Mouse (Mus musculus) MEL (cell line): ENCODE results near the gene Rarb.

Experiments used
- CTCF ChIP-seq, 3 experiments: IDR thresholded peaks in 2 of 3; conservative IDR thresholded peaks in 1 of 3; 2 replicates each; pipeline ENCODE4 v1.5.1; 2011 to 2012; ENCODE audit warnings: low read length in 3 of 3, low read depth in 2 of 3, mild to moderate bottlenecking in 2 of 3, improper control_type of control experiment in 1 of 3, inconsistent platforms in 1 of 3, mixed read lengths in 1 of 3, moderate library complexity in 1 of 3; ENCODE audit not compliant: control insufficient read depth in 1 of 3, insufficient read depth in 1 of 3, poor library complexity in 1 of 3, severe bottlenecking in 1 of 3
- ELF1 ChIP-seq: IDR thresholded peaks from 2 replicates; pipeline ENCODE4 v1.6.1; 2014; ENCODE audit warnings: low read depth, mild to moderate bottlenecking, inconsistent platforms, low read length, improper control_type of control experiment, moderate library complexity
- EP300 ChIP-seq, 2 experiments: IDR thresholded peaks; 2 replicates each; pipeline ENCODE4 v1.6.1; 2011; ENCODE audit warnings: improper control_type of control experiment in 2 of 2, low read length in 2 of 2, low read depth in 1 of 2, mild to moderate bottlenecking in 1 of 2
- POLR2A ChIP-seq, 2 experiments: IDR thresholded peaks; 2 replicates each; pipeline ENCODE4 v1.6.1; 2011 to 2012; ENCODE audit warnings: low read length in 2 of 2, mild to moderate bottlenecking in 2 of 2, control low read depth in 1 of 2, improper control_type of control experiment in 1 of 2, low read depth in 1 of 2, moderate library complexity in 1 of 2; ENCODE audit not compliant: control insufficient read depth in 1 of 2, insufficient read depth in 1 of 2, poor library complexity in 1 of 2
- ZKSCAN1 ChIP-seq: IDR thresholded peaks from 2 replicates; pipeline ENCODE4 v1.6.1; 2012; ENCODE audit warnings: low read depth, mild to moderate bottlenecking, inconsistent platforms, low read length, improper control_type of control experiment, moderate library complexity
- ZNF384 ChIP-seq: IDR thresholded peaks from 2 replicates; pipeline ENCODE4 v1.6.1; 2012; ENCODE audit warnings: low read depth, mild to moderate bottlenecking, inconsistent platforms, low read length, improper control_type of control experiment

- TF ChIP-seq ZKSCAN1, result no peak
- TF ChIP-seq ELF1, result no peak
- no peak for TF ChIP-seq POLR2A (IDR thresholded peaks at IDR 0.05; ENCODE audit: control insufficient read depth in 1 of 2, insufficient read depth in 1 of 2, low read depth in 1 of 2, low read length in 2 of 2, poor library complexity in 1 of 2)
- TF ChIP-seq CTCF (IDR thresholded peaks at IDR 0.05 in 2 of 3, conservative IDR thresholded peaks at IDR 0.05 in 1 of 3; ENCODE audit: control insufficient read depth in 1 of 3, insufficient read depth in 1 of 3, low read depth in 2 of 3, low read length in 3 of 3, poor library complexity in 1 of 3, severe bottlenecking in 1 of 3), result no peak
- no peak for TF ChIP-seq EP300 (IDR thresholded peaks at IDR 0.05; ENCODE audit: low read depth in 1 of 2, low read length in 2 of 2)
- no peak for TF ChIP-seq ZNF384
These were observed 340.2 kb downstream of the Rarb start for GRCm38 (mm10) chr14:16478606-16479323.
